Mouse (Mus musculus) lung, postnatal 0 days (tissue): ENCODE data around the gene Bcas2.

ENCODE experiments used
- CTCF ChIP-seq: IDR thresholded peaks from 2 replicates; pipeline ENCODE4 v1.5.1; 2016; ENCODE audit warnings: antibody characterized with exemption, mild to moderate bottlenecking
- EP300 ChIP-seq: IDR thresholded peaks from 2 replicates; pipeline ENCODE4 v1.6.1; 2016; ENCODE audit warnings: antibody characterized with exemption, mild to moderate bottlenecking, control low read depth

- TF ChIP-seq CTCF: no peak
- TF ChIP-seq EP300: no peak
These were observed 39.6 kb downstream of the Bcas2 start for GRCm38 (mm10) chr3:103211101-103211500.
